Mouse (Mus musculus) induced T-regulatory cell, adult 2 months (primary cell): Measurements from ENCODE around the gene Sgsm1.

Experiments used
- DNase-seq: peaks from one replicate; pipeline ENCODE4 v3.0.0-alpha.2; 2012; ENCODE audit warnings: low read depth

Gene Sgsm1

DNA sequence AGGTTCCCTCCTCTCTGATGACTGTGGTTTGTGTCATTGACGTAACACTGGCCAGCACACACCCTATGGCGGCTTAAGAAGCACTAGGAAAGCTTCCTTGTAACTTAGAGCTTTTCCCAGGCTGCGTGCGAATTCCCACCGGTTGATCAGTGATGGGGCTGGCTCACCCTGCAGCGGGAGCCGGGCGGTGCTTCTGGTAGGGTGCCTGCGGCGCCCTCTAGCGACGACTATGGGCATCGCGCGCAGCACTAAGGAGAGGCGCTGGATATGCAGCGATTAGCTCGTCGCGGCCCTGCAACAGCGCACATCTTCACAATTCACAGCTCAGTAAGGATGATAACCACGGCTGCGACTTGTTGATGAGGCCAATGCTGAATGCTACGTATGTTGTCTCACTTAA is 3.4 kb upstream of the Sgsm1 start:
- peak; percentile 31 for DNase-seq

DNA sequence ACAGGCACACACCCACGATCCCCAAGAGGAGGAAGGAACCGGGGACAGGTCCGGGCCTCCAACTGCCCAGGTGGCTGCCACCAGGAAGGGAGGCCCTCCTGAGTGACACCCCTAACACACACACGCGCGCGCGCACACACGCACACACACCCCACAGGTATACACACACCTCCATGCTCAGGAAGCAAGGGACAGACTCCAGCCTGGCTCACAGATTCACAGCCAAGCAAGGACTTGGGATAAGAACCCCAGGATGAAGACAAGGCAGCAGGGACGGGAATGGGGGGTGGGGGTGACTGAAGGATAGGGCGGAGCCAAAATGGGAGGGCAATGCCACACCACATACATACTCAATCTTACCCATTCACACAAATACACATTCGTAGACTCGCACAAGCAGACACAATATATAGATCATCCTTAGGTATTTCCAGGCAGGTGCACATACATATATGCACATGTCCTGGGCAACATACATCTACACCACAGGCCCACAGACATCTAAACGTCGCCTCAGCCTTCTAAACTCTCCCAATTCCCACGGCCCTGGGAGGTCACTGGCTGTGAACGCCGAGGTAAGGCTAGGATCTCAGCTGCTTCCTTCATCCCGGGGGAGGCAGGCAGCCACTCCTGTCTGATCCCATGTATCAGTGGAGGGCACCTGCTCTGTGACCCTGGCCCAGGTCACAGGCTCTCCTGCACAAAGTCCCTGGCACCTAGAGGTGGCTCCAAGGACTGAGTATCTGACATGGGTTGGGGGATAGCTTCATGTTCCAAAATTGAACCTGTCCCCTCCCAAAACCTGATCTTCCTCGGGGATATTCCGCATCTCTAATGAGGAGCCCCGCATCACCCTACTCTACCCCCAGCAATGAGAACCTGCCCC is 852 bp downstream of the Sgsm1 start:
- DNase-seq, result no peak

DNA sequence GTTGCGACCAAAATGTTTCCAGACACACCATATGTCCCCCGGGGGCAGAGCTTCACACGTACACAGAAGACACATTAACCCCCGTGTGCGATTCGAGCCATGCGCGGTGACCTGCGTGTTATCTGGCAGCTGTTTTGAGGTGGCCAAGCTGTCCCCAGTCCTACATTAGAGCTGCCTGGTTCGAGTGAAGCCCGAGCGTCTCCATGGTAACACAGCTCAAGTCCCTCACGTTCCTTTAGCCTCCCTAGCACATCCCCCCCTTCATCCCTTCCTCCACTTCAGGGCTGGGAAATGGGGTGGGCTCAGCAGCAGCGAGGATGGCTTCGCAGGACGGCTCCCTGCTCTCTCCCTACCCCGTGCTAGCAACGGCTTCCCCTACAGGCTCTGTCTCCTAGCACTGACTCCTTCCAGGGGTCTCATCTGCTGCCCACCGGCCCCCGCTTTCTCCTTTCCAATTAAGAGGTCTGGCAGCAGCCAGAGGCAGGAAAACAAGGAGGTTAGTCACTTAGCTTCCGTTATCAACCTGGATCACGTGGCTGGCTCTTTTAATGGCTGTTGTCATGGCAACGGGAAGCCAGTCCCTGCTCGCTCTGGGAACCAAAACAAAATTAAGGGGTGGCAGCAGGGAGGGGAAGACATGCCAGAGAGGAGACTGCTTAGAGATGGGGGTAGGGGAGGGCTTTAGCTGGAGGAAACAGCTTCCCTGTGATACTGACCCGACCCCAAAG is 3.7 kb downstream of the Sgsm1 start:
- DNase-seq, result no peak

DNA sequence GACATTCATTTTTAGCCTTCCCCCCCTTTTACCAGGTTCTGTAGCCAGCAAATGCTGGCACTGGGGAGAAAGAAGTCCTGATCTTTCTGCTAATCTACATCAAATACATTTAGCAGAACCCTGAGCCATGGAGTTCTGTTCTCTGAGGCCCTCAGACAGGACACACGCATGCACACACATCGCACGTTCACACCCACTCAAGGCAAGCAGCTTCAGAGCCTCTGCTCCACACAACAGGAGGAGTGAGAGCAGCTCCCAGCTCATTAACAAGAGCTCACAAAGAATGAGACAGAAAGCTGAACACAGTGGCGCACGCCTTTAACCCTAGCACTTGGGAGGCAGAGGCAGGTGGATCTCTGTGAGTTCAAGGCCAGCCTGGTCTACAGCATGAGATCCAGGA is 6.1 kb downstream of the Sgsm1 start:
- DNase-seq, result no peak

DNA sequence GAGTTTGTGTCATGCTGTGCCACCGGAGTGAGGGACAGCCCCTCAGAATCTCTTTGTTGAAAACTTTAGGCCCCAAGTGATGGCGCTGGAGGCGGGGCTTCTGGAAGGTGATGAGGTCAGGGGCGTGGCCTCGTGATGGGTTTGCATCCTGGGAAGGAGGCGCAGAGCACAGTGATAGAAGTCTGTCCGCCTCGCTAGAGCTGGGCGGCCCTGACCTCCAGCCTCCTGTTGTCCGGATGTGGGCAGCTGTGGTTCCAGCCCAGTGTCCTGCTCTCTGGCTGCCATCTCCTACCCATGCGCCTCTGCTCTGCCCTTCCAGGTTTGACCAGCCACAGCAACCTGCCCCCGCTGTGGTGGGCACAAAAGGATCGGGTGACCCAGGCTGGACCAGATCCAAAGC is 8.7 kb downstream of the Sgsm1 start:
- DNase-seq, result no peak

DNA sequence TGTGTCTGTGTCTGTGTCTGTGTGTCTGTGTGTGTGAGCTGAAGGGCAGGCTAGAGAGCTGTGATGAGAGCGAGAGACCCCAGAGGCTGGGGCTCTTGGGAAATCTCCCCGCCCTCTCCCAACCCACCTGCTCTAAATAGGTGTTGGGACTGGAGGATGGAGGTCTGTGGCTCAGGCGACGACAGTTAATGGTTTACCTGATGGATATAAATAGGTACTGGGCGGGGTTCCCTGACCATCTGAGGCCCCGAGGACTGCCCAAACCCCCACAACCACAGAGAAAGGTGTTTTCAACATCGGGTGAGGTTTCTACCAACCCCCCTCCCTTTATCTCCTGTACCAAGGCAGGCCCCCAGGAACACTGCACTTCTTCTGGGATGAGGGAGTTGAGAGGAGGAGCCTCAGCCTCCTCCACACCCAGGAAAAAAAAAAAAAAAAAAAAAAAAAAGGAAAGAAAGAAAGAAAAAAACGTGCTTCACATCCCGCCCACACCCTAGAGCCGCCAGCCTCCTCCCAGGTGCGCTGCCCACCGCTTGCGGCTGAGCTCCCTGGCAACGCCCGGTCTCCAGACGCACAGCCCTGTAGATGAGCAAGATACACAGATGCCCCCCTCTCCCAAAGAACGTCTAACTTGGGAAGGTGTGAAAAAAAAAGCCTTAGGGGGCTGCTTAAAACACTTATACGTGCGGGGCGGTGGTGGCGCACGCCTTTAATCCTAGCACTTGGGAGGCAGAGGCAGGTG is 10.3 kb downstream of the Sgsm1 start:
- no peak for DNase-seq

DNA sequence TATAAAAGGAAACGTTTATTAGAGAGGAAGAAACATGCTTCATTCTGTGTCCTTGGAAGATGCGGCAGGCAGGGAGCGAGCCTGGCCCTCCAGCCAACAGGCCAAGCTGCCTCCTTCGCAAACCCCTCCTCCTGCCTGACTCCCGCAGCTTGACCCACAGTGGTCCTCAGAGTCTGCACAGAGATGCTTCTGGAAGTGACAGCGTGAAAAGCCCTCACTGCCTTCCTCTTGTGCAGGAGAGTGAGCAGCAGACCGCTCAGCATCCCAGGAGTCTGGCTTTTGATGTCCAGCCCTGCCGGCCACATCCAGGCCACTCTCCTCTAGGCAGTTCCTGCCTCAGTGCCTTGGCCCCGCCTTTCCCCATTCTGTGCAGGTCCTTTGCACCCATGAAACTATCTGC is 11.2 kb downstream of the Sgsm1 start:
- no peak for DNase-seq

DNA sequence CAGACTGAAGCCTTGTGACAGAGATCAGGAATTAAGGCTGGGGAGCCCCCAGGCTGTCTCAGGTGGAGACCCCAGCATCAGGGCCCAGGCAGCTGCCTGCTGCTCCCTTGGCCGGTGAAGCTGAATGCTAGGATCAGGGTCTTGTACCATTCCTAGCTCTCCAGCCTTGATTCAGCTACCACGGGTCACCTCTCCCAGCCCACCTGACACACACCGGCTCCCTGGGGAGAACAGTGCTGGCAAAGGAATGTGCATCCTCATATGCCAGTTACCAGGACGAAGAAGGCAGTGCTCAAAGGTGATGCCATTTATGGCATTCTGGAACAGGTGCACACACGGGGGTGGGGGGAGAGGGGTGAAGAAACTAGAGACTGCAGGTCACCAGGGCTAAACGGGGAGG is 11.8 kb downstream of the Sgsm1 start:
- DNase-seq, result no peak

DNA sequence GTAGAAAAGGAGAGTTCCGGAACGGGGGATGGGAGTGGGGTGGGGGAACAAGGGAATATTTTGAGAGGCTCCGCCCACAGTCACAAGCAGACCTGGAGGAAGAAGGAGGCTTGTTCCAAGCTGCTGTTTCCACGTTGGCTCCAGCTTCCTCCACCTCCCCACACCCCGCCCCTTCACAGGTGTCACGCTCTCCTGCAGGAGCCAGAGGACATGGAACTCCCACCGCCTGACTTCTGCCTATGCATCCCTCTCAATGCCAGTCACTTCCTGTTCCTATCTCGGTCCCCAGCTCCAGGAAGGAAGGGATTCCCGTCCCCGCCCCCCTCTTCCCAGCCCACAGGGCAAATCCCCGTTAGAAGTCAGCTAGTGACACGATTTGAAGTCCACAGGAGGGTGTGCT is 12.5 kb downstream of the Sgsm1 start:
- no peak for DNase-seq

DNA sequence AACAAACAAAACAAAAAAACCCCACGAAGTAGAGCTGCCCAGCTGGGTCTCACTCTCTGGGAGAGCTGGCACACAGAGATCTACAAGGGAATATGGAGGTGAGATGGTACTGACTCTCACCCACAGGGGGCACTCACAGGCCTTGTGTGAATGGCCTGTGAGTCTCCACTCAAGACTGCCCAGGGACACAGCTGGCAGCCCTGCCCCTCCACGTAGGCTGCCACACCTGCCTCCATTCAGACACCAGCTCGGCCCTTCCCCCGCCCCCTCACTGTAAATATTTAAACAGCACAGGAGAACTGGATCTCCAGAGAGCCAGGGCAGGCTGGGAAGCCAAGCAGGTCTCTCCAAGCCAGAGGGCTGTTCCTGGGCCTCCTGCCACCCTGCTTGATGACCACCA is 14.8 kb downstream of the Sgsm1 start:
- no peak for DNase-seq

DNA sequence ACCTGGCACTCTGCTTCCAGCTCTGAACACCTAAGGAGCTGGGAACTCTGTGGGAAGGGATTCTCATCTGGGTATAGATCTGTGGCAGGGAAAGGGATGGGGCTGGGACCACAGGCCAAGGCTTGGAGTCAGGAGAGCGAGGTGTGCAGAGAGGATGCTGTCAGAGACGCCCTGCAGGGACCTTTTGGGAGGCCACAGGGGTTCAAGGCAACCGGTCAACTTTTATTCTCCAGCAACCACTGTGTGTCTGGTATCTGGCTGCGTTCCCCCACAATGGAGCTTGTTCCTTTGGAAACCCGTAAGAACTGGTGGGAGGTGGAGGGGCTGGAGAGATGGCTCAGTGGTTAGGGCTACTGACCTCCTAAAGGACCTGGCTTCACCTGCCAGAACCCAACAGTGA is 16.0 kb downstream of the Sgsm1 start:
- DNase-seq, result no peak

DNA sequence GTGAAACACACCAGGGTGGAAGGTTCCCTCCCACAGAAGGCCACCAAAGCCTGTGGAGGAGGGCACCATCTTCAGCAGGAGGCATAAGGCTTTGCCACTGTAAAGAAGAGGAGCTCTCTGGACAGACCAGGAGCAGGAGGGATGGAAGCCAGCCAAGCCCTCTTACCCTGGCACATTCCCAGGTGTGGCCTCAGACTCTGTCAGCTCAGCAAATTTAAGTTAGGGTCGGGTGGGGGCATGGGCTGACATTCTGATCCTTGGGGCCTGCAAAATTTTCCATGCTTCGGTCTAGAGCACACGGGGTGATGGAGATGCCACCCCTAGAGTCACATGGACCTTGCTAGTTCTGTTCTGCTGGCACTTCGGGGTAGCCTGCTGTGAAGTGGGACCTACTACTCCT is 17.1 kb downstream of the Sgsm1 start:
- DNase-seq, result no peak

DNA sequence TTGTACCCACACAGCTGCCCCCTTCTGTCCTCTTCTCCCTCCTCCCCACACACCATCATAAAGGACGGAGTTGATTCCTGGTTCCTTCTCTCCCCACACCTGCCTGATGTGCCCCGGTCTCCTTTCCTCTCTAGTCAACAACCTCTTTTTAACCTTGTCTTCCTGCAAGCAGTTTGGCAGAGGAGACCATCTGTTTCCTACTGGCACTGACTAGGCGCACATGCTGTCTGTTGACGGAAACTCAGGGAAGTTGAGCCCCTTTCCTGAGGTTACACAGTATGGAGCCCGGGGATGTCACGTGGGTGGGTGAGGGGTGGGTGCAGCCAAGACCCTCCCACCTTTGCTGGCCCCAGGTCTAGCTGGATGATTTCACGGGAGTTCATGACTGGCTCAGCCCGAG is 17.8 kb downstream of the Sgsm1 start:
- no peak for DNase-seq

DNA sequence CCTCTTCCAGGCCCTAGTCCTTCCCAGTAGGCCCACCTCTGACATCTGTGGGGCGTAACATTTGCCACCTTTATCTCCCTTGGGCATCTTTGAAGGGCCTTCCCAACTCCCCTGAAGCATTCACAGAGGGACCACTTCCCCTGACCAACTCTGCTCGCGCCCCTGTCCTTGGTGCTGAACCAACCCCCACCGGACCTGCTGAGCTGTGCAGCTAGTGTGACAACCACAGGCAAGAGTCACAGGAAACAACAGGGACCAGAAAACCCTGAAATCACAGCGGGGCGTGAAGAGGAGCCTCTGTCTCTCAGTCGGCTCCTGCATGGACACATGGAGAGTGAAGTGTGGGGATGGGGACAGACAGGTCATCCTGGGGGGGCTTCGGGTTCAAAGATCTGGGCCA is 18.4 kb downstream of the Sgsm1 start:
- DNase-seq, result no peak

DNA sequence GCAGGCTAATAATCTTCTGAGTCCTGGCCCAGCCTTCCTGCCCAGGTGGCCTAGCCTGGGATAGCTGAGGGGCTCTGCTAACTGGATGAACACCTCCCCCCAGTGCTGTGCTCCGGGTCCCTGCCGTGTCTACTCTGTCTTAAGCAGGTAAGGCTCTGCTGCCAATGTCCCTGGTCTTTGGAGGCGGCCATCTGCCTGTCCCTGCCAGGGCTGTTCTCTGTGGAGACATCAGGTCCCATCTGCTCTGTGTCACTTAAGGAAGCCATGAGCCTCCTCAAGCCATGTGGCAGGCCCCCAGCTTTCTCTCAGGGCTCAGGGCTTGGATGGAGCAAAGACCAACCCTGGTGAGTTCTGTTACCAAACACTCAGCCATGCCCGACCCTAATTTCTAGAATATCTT is 19.5 kb downstream of the Sgsm1 start:
- DNase-seq, result no peak

DNA sequence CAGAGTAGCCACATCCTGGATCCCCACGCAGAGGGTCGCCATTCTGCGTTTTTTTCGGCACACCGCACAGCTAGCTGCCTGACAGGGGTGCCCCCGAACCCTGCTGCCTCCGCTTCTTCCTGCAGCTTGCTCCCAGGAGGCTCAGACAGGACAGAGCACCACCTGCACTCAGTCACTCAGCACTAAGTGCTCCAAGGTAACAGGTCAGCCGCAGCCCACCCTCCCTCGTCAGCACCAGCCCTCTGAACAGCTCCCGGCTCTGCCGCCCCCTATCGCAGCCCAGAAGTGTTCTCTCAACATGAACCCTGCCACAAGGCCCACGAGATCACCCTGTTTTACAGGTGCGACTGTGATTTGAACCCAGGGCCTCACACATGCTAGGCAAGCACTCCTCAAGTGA is 20.4 kb downstream of the Sgsm1 start:
- DNase-seq, result no peak

DNA sequence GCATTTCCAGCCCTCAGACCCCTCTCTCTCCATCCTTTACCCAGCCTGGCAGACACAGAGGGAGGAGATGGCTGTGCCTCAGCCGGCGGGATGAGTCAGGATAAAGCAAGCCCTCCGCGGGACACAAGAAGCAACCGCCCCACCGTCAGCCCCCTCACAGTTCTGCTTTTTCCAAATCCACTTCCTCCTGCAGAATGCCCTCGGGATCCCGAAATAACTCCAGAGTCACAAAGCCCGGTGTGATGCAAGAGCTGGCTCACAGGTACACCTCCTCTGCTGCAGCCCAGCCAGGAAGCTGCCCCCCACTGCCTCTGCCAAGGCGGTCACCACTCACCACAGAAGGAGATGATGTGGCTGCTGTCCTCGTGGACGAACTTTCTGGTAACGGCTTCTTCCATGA is 22.1 kb downstream of the Sgsm1 start:
- DNase-seq, result no peak

DNA sequence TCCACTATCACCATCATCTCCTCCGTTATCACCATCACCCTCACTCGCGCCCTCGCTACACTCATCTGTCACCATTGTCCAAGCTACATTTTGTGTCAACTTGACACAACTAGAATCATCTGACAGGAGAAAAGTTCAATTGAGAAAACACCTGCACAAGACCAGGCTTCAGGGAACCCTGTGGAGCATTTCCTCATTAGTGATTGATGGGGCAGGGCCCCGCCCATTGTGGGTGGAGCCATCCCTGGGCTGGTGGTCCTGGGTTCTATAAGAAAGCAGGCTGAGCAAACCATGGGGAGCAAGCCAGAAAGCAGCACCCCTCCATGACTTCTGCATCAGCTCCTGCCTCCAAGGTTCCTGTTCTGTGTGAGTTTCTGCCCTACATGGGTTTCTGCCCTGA is 22.8 kb downstream of the Sgsm1 start:
- DNase-seq, result no peak

DNA sequence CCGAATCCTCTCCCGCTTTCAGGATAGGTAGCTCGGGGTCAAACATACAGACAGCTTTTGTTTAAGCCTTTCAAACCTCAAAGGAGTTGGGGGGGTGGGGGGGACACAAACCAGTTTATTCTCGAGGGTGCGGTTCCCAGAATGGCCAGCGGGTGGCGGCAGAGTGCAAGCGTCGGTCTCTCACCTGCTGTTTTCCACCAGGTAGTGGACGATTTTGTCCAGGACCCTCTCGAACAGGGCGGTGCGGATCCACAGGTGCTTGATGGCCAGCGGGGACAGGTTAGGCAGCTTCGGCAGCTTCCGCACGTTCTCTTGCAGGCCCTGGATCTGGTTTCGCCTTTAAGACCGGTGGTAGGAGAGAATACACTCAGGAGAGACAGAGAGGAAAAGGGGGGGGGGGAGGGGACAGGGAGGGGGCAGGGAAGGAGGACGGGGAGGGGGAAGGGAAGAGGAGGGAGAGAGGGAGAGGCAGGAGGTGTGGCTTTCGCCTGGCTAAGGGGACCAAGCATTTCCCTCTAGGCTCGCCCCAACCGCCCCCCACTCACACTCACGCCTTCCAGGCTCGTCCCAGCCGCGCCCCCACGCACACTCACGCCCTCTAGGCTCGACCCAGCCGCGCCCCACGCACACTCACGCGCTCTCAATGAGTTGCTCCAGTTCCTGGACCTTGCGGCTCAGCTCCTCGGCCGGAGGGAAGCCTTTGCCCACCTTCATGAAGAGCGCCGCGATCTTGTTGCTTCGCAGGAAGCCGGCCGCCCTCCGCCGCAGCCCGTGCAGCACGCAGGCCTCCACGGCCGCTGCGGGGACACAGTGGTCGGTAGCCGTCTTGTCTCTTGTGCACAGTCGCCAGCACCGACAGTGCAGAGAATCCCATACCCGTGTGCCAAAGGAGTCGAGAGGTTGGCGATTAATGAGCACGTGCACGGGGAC is 23.7 kb downstream of the Sgsm1 start:
- peak; percentile 25 for DNase-seq

DNA sequence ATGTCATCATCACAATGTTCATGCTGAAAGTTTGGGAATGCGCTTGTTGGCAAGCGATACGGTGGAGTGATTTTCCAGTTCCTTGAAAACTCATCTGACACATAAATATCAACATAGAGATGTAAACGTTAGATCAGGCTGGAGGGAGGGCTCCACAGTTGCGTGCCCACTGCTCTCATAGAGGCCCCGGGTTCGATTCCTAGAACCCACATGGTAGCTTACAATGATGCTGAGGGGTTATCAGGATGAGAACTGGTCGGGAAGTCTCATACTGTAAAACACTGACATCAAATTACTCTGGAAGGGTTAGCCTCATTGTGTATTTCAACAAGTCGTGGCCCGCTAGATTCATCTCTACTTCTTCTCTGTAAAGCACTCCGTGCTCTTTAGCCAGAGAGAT is 24.5 kb downstream of the Sgsm1 start:
- no peak for DNase-seq

DNA sequence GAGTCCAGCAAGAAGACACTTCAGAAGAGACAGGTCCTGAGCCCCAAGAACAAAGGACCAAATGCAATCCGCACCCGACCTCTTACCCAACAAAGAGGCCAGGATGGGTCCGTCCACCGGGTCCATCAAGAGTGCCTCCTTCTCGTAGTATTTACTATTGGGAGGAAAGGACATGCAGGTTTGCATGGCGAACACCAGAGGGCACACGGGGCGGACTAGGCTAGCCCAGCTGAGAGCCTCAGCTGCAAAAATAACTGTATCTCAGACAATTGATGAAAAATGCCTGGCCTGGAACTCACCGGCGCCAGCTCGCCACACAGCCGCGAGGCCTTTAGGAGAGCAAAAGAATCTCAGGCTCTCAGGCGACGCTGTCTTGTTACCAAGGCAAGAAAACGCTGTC is 25.0 kb downstream of the Sgsm1 start:
- no peak for DNase-seq

DNA sequence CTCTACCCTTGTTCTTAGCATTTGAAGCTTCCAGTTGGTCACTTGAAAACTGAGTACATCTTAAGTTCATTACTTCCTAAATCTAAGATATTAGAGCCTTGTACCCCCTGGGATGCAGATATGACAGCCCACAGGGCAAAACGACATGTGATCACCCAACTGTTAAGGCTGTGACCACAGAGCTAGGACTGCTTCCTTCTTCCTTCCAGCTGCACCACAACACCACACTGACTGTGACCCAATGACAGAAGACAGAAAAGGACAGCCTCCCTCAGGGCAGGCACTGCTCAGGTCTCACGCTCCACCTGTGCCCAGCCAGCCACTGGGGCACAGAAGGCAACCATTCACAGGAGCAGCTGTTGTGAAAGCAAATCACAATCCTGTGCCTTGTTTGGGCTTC is 26.9 kb downstream of the Sgsm1 start:
- DNase-seq, result no peak
